Mouse (Mus musculus) lung, embryonic 16.5 days (tissue): ENCODE data around the gene Spn. TPM values are rescaled to one million over a fixed set of nuclear protein-coding genes. Genes with fewer than 3 reads are reported as not detected.
A peak's percentile ranks its signal among the peaks of the same experiment; 100 is the strongest.
"Not testable (repeated sequence)": the region's sequence is repeated elsewhere in the genome, so short reads cannot be mapped to it uniquely, and the experiment has no call there.

Source experiments
- ATAC-seq: fragments of 200-750 bp; cut with Nextera tagmentation; 2 replicates; pipeline ENCODE4 v1.8.0; 2017; ENCODE audit warnings: low read depth, mild to moderate bottlenecking, moderate library complexity
- H3K27ac ChIP-seq: fragments of 300-500 bp; sonication (generic); 2 replicates; pipeline ENCODE4 v1.5.1; 2014; ENCODE audit warnings: mild to moderate bottlenecking, control low read depth, low read length
- H3K27me3 ChIP-seq: fragments of 300-500 bp; sonication (generic); 2 replicates; pipeline ENCODE4 v1.6.1; 2014; ENCODE audit warnings: low read depth, low read length, mixed read lengths; ENCODE audit not compliant: control insufficient read depth, insufficient read depth
- H3K36me3 ChIP-seq: fragments of 300-500 bp; sonication (generic); 2 replicates; pipeline ENCODE4 v1.6.1; 2014; ENCODE audit warnings: low read length; ENCODE audit not compliant: control insufficient read depth, insufficient read depth
- H3K4me1 ChIP-seq: fragments of 300-500 bp; sonication (generic); replicated peaks from 2 replicates; pipeline ENCODE4 v1.6.1; 2014; ENCODE audit warnings: low read length, mixed read lengths; ENCODE audit not compliant: control insufficient read depth, insufficient read depth
- H3K4me2 ChIP-seq: fragments of 300-500 bp; sonication (generic); 2 replicates; pipeline ENCODE4 v1.6.1; 2014; ENCODE audit warnings: low read depth, low read length, control low read depth
- H3K4me3 ChIP-seq: fragments of 300-500 bp; sonication (generic); 2 replicates; pipeline ENCODE4 v1.5.1; 2014; ENCODE audit warnings: mild to moderate bottlenecking, low read length, control low read depth
- H3K9ac ChIP-seq: fragments of 300-500 bp; sonication (generic); 2 replicates; pipeline ENCODE4 v1.6.1; 2014; ENCODE audit warnings: low read length, control low read depth
- H3K9me3 ChIP-seq: fragments of 300-500 bp; sonication (generic); 2 replicates; pipeline ENCODE4 v1.6.1; 2016; ENCODE audit warnings: low read length; ENCODE audit not compliant: control insufficient read depth
- WGBS: fragments of 180-500 bp; shearing (Covaris S2); extraction: QIAGEN DNeasy Blood & Tissue Kit; methylation state at CpG from one replicate; pipeline ENCODE4 v1.1.7; 2014; 5-methylcytosine and 5-hydroxymethylcytosine counted together
- polyA plus RNA-seq: library from polyadenylated mRNA; unstranded; fragments of >200 nt; fragmentation: Nextera tagmentation; extraction: Ambion mirVana; gene quantifications from 2 replicates; pipeline ENCODE4 v1.2.1, GENCODE M21; 2015

Spn gene
- polyA plus RNA-seq, 1 experiment from 2014 or later: 0.44 TPM

GRCm38 (mm10) chr7:127088901-127089845, 48.5 kb downstream of the Spn start:
- H3K4me3 ChIP-seq: peak overlapping the region; percentile 23
- H3K4me1 ChIP-seq: no peaks in the 10 kb centered on the region; the same call in 1 of the 2 replicates
- H3K27ac ChIP-seq: peak overlapping the region; percentile 1
- ATAC-seq: peak; percentile 51; the same call in 1 of the 2 replicates
- 15% methylated on average over 27 of the region's 27 CpGs for WGBS
- H3K4me2 ChIP-seq: peak overlapping the region; percentile 49
- H3K27me3 ChIP-seq: no peaks in the 10 kb centered on the region
- H3K9ac ChIP-seq: peak overlapping the region; percentile 51
- no peaks in the 10 kb centered on the region for H3K36me3 ChIP-seq
- no peaks in the 10 kb centered on the region for H3K9me3 ChIP-seq

- H3K9ac ChIP-seq: no peak overlapping the region
- no peaks in the 10 kb centered on the region for H3K36me3 ChIP-seq
- ATAC-seq: no peak
- 72% methylated on average over 3 of the region's 3 CpGs for WGBS
- no peaks in the 10 kb centered on the region; the same call in 1 of the 2 replicates for H3K4me1 ChIP-seq
- no peak overlapping the region for H3K4me2 ChIP-seq
- no peaks in the 10 kb centered on the region for H3K27me3 ChIP-seq
- H3K4me3 ChIP-seq: no peak overlapping the region
- H3K27ac ChIP-seq: no peak overlapping the region
- H3K9me3 ChIP-seq: no peaks in the 10 kb centered on the region
Measured at GRCm38 (mm10) chr7:127088083-127088482, 49.5 kb downstream of the Spn start.

- H3K27ac ChIP-seq, H3K9me3 ChIP-seq, H3K27me3 ChIP-seq, H3K36me3 ChIP-seq, H3K4me3 ChIP-seq, ATAC-seq, H3K4me1 ChIP-seq, H3K4me2 ChIP-seq, H3K9ac ChIP-seq: not testable (repeated sequence)
- WGBS: 65% methylated on average over 6 of the region's 6 CpGs
Measured at GRCm38 (mm10) chr7:127087278-127088010, 50.2 kb downstream of the Spn start, which contains the start of gene Zg16. TSS of gene Zg16 (minus strand) at chr7:127087328.

- not testable (repeated sequence) for ATAC-seq, H3K27me3 ChIP-seq, H3K9me3 ChIP-seq, H3K4me3 ChIP-seq, H3K4me2 ChIP-seq, H3K9ac ChIP-seq, H3K36me3 ChIP-seq, H3K27ac ChIP-seq, H3K4me1 ChIP-seq
- WGBS: 25% methylated on average over 6 of the region's 6 CpGs
Measured at GRCm38 (mm10) chr7:127085751-127086150, 51.9 kb downstream of the Spn start.

GRCm38 (mm10) chr7:127084794-127085193, 52.8 kb downstream of the Spn start:
- WGBS: 65% methylated on average over 2 of the region's 2 CpGs
- no peaks in the 10 kb centered on the region for H3K9me3 ChIP-seq
- H3K4me1 ChIP-seq: no peaks in the 10 kb centered on the region; the same call in 1 of the 2 replicates
- H3K36me3 ChIP-seq: no peaks in the 10 kb centered on the region
- no peak overlapping the region for H3K9ac ChIP-seq
- no peak overlapping the region for H3K27ac ChIP-seq
- H3K4me3 ChIP-seq: no peak overlapping the region
- ATAC-seq: no peak
- no peak overlapping the region for H3K4me2 ChIP-seq
- no peaks in the 10 kb centered on the region for H3K27me3 ChIP-seq

- H3K27me3 ChIP-seq: no peaks in the 10 kb centered on the region
- no peaks in the 10 kb centered on the region for H3K36me3 ChIP-seq
- H3K9me3 ChIP-seq: no peaks in the 10 kb centered on the region
- H3K4me3 ChIP-seq: no peak overlapping the region
- no peak overlapping the region for H3K9ac ChIP-seq
- no peak for ATAC-seq
- WGBS: 68% methylated on average over 4 of the region's 4 CpGs
- no peak overlapping the region for H3K27ac ChIP-seq
- no peak overlapping the region for H3K4me2 ChIP-seq
- H3K4me1 ChIP-seq: no peaks in the 10 kb centered on the region
Measured at GRCm38 (mm10) chr7:127083689-127084088, 53.9 kb downstream of the Spn start.

GRCm38 (mm10) chr7:127082995-127083394, 54.6 kb downstream of the Spn start:
- no peaks in the 10 kb centered on the region for H3K27me3 ChIP-seq
- H3K9ac ChIP-seq: no peak overlapping the region
- no peaks in the 10 kb centered on the region for H3K4me1 ChIP-seq
- H3K4me3 ChIP-seq: no peak overlapping the region
- no peaks in the 10 kb centered on the region for H3K36me3 ChIP-seq
- WGBS: 49% methylated on average over 2 of the region's 2 CpGs
- H3K9me3 ChIP-seq: no peaks in the 10 kb centered on the region
- H3K27ac ChIP-seq: no peak overlapping the region
- no peak for ATAC-seq
- no peak overlapping the region for H3K4me2 ChIP-seq

GRCm38 (mm10) chr7:127082271-127082670, 55.4 kb downstream of the Spn start:
- 70% methylated on average over 8 of the region's 8 CpGs for WGBS
- Histone ChIP-seq H3K4me2 (no peak overlapping the region), H3K4me1 (no peaks in the 10 kb centered on the region), H3K9me3 (no peaks in the 10 kb centered on the region), H3K27ac (no peak overlapping the region), H3K4me3 (no peak overlapping the region), H3K36me3 (no peaks in the 10 kb centered on the region), H3K9ac (no peak overlapping the region), H3K27me3 (no peaks in the 10 kb centered on the region)
- ATAC-seq: no peak
